In the genomic region with DNA sequence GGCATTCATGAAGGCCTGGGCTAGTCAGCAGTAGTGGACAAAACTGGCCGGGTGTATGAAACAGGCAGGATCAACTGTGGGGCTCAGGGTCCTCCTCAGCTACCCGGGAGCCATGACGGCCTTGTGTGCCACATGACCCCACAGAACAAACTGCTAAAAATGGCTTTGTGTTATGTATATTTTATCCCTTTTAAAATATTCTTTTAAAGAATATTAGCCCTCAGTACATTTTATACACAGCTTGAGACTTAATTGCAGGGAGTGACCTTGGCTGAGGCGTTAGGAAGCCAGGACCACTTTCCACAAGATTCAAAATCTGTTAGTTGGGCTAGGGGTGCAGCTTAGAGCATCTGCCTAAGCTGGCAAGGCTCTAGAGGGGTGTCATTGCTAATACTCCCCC, we compare ENCODE assay signal across 9 mouse cellular contexts. TPM values are rescaled to one million over a fixed set of nuclear protein-coding genes. Genes with fewer than 3 reads are reported as not detected.
DNase-seq lines count a peak whose midpoint lies in the region; ATAC-seq lines count a peak whose summit lies in the region.
"Had no signal": no experiment of that assay in that cellular context is flagged by ENCODE, and none has a peak within 500 bp of the region (broad histone marks: within the 10 kb centered on the region; RNA-seq: fewer than 3 reads in every experiment).

No protein-coding gene starts in this region.

- peak overlapping the region; percentile 74 for H3K9ac ChIP-seq in lung, embryonic 16.5 days (ENCODE audit: low read length)
- H3K9ac ChIP-seq in forebrain, embryonic 12.5 days: no peak overlapping the region
- H3K9ac ChIP-seq in stomach, embryonic 14.5 days (replicated peaks; ENCODE audit: low read depth, low read length): peak overlapping the region; percentile 29

- H3K4me2 ChIP-seq in lung, embryonic 16.5 days (ENCODE audit: low read depth, low read length): peak overlapping the region; percentile 80
- peak overlapping the region; percentile 59 for H3K4me2 ChIP-seq in forebrain, embryonic 12.5 days
- peak overlapping the region; percentile 58 for H3K4me2 ChIP-seq in stomach, embryonic 14.5 days (replicated peaks; ENCODE audit: low read depth, low read length)

- no peak overlapping the region for H3K27ac ChIP-seq in lung, embryonic 16.5 days (ENCODE audit: low read length)
- H3K27ac ChIP-seq in forebrain, embryonic 12.5 days: peak overlapping the region; percentile 69; the same call in 1 of the 2 replicates
- peak overlapping the region; percentile 82 for H3K27ac ChIP-seq in limb, embryonic 10.5 days
- no peak overlapping the region for H3K27ac ChIP-seq in stomach, embryonic 14.5 days (ENCODE audit: low read length)

- peak overlapping the region; percentile 53; the same call in 1 of the 2 replicates for H3K4me3 ChIP-seq in lung, embryonic 16.5 days (ENCODE audit: low read length)
- no peak overlapping the region for H3K4me3 ChIP-seq in forebrain, embryonic 12.5 days (replicated peaks)
- H3K4me3 ChIP-seq in limb, embryonic 10.5 days: peak overlapping the region; percentile 46; the same call in 1 of the 2 replicates
- H3K4me3 ChIP-seq in stomach, embryonic 14.5 days (ENCODE audit: low read depth, low read length): no peak overlapping the region

- H3K36me3 ChIP-seq in lung, embryonic 16.5 days (ENCODE audit: control insufficient read depth, insufficient read depth, low read length): no peaks in the 10 kb centered on the region
- no peaks in the 10 kb centered on the region for H3K36me3 ChIP-seq in forebrain, embryonic 12.5 days (replicated peaks)
- H3K36me3 ChIP-seq in limb, embryonic 10.5 days: no peaks in the 10 kb centered on the region
- no peaks in the 10 kb centered on the region for H3K36me3 ChIP-seq in stomach, embryonic 14.5 days (ENCODE audit: control insufficient read depth, insufficient read depth, low read length)

- WGBS in lung, embryonic 16.5 days: 62% methylated on average over 4 of the region's 4 CpGs
- 50% methylated on average over 4 of the region's 4 CpGs for WGBS in forebrain, embryonic 12.5 days
- WGBS in limb, embryonic 10.5 days: 72% methylated on average over 4 of the region's 4 CpGs
- WGBS in stomach, embryonic 14.5 days: 64% methylated on average over 4 of the region's 4 CpGs

- no peaks in the 10 kb centered on the region for H3K9me3 ChIP-seq in lung, embryonic 16.5 days (ENCODE audit: control insufficient read depth, low read length)
- H3K9me3 ChIP-seq in forebrain, embryonic 12.5 days: no peaks in the 10 kb centered on the region
- H3K9me3 ChIP-seq in limb, embryonic 10.5 days (replicated peaks): no peaks in the 10 kb centered on the region
- H3K9me3 ChIP-seq in stomach, embryonic 14.5 days (ENCODE audit: control insufficient read depth, low read depth, low read length): no peaks in the 10 kb centered on the region

- H3K4me1 ChIP-seq in lung, embryonic 16.5 days (replicated peaks; ENCODE audit: control insufficient read depth, insufficient read depth, low read length): peaks cover 3% of the 10 kb centered on the region; the same call in 1 of the 2 replicates
- H3K4me1 ChIP-seq in forebrain, embryonic 12.5 days: peaks cover 21% of the 10 kb centered on the region
- H3K4me1 ChIP-seq in limb, embryonic 10.5 days: peaks cover 9% of the 10 kb centered on the region
- 0 out of 2 replicates have a peak, but pooled peaks cover 4% of the 10 kb centered on the region for H3K4me1 ChIP-seq in stomach, embryonic 14.5 days (ENCODE audit: control insufficient read depth, insufficient read depth, low read length)

- no peaks in the 10 kb centered on the region for H3K27me3 ChIP-seq in lung, embryonic 16.5 days (ENCODE audit: control insufficient read depth, insufficient read depth, low read depth, low read length)
- no peaks in the 10 kb centered on the region for H3K27me3 ChIP-seq in forebrain, embryonic 12.5 days
- no peaks in the 10 kb centered on the region for H3K27me3 ChIP-seq in limb, embryonic 10.5 days (ENCODE audit: low read depth, poor library complexity, severe bottlenecking)
- H3K27me3 ChIP-seq in stomach, embryonic 14.5 days (ENCODE audit: control insufficient read depth, insufficient read depth, low read length): no peaks in the 10 kb centered on the region

- no peak for ATAC-seq in lung, embryonic 16.5 days (ENCODE audit: low read depth)
- ATAC-seq in forebrain, embryonic 12.5 days (ENCODE audit: low FRiP score): peak; percentile 56; the same call in 1 of the 2 replicates
- ATAC-seq in stomach, embryonic 14.5 days (ENCODE audit: insufficient number of reproducible peaks, insufficient read depth, low FRiP score, low read depth): 0 out of 2 replicates have a peak, but pooled peaks have one; percentile 64

- DNase-seq in lung, postnatal 14 days: no peak
- DNase-seq in limb, embryonic 10.5 days (ENCODE audit: low spot score): no peak
- DNase-seq in B cell, adult 2 months: no peak
- DNase-seq in gastrocnemius, postnatal 4 days (ENCODE audit: low spot score in 2 of 2): no peak

RNA-seq across cellular contexts. Expression of a gene that starts 5.8 kb away (rescaled TPM):
- polyA plus RNA-seq in lung, embryonic 16.5 days (2015; fragmentation: Nextera tagmentation; extraction: Ambion mirVana): 474 and 483 TPM in 2 replicates
- 734 and 740 TPM in 2 replicates for polyA plus RNA-seq in forebrain, embryonic 12.5 days (2016; fragmentation: Nextera tagmentation; extraction: Ambion mirVana)
- 586 and 668 TPM in 2 replicates for polyA plus RNA-seq in limb, embryonic 10.5 days (2016; fragmentation: Nextera tagmentation; extraction: Ambion mirVana)
- 475 and 496 TPM in 2 replicates for polyA plus RNA-seq in stomach, embryonic 14.5 days (2014; fragmentation: Nextera tagmentation; extraction: Ambion mirVana)
- 100 to 1,000 TPM; 217 to 271 TPM for total RNA-seq in gastrocnemius, postnatal 4 days (2021)

RNA-seq across cellular contexts. Expression of a gene that starts 16.7 kb away (rescaled TPM):
- 0.43 and 0.45 TPM in 2 replicates for polyA plus RNA-seq in lung, embryonic 16.5 days (2015; fragmentation: Nextera tagmentation; extraction: Ambion mirVana)
- polyA plus RNA-seq in forebrain, embryonic 12.5 days (2016; fragmentation: Nextera tagmentation; extraction: Ambion mirVana): not detected in 2 replicates
- 0.43 TPM in 1 of 2 replicates, not detected in the other for polyA plus RNA-seq in limb, embryonic 10.5 days (2016; fragmentation: Nextera tagmentation; extraction: Ambion mirVana)
- 0.51 TPM in 1 of 2 replicates, not detected in the other for polyA plus RNA-seq in stomach, embryonic 14.5 days (2014; fragmentation: Nextera tagmentation; extraction: Ambion mirVana)
- total RNA-seq in gastrocnemius, postnatal 4 days (2021): not detected
- total RNA-seq: adrenal gland, postnatal 14 days; heart, adult 2 months had no signal

RNA-seq across cellular contexts. Expression of a gene that starts 45.5 kb away (rescaled TPM):
- polyA plus RNA-seq in lung, embryonic 16.5 days (2015; fragmentation: Nextera tagmentation; extraction: Ambion mirVana): 329 and 349 TPM in 2 replicates
- polyA plus RNA-seq in forebrain, embryonic 12.5 days (2016; fragmentation: Nextera tagmentation; extraction: Ambion mirVana): 287 and 298 TPM in 2 replicates
- 311 and 334 TPM in 2 replicates for polyA plus RNA-seq in limb, embryonic 10.5 days (2016; fragmentation: Nextera tagmentation; extraction: Ambion mirVana)
- polyA plus RNA-seq in stomach, embryonic 14.5 days (2014; fragmentation: Nextera tagmentation; extraction: Ambion mirVana): 221 and 248 TPM in 2 replicates
- total RNA-seq in gastrocnemius, postnatal 4 days (2021): 100 to 1,000 TPM; 216 to 225 TPM

RNA-seq across cellular contexts. Expression of a gene that starts 60.0 kb away (rescaled TPM):
- polyA plus RNA-seq in lung, embryonic 16.5 days (2015; fragmentation: Nextera tagmentation; extraction: Ambion mirVana): 23.6 and 26.6 TPM in 2 replicates
- polyA plus RNA-seq in forebrain, embryonic 12.5 days (2016; fragmentation: Nextera tagmentation; extraction: Ambion mirVana): 30.7 and 31.5 TPM in 2 replicates
- 22.5 and 22.6 TPM in 2 replicates for polyA plus RNA-seq in limb, embryonic 10.5 days (2016; fragmentation: Nextera tagmentation; extraction: Ambion mirVana)
- polyA plus RNA-seq in stomach, embryonic 14.5 days (2014; fragmentation: Nextera tagmentation; extraction: Ambion mirVana): 22.6 and 23.0 TPM in 2 replicates
- total RNA-seq in gastrocnemius, postnatal 4 days (2021): 10 to 100 TPM; 22.3 to 23.5 TPM

Comparison
In these comparisons a context has a peak if more than half of its experiments do, and no peak if none do; other contexts are left out.
1. H3K27ac ChIP-seq: peak in forebrain, embryonic 12.5 days (single experiment) and limb, embryonic 10.5 days (single experiment); none in lung, embryonic 16.5 days (single experiment) and stomach, embryonic 14.5 days (single experiment).
2. H3K4me3 ChIP-seq: peak in lung, embryonic 16.5 days (single experiment) and limb, embryonic 10.5 days (single experiment); none in forebrain, embryonic 12.5 days (single experiment) and stomach, embryonic 14.5 days (single experiment).
3. Peak in every context shown above with its lines, with median percentiles within 50 percentile points of each other: H3K4me2 ChIP-seq.